Mouse (Mus musculus) ovary, postnatal 36 days (tissue): ENCODE results near the gene Nodal.
A peak's percentile ranks its signal among the peaks of the same experiment; 100 is the strongest.

Experiments used
- DNase-seq: peaks from one replicate; pipeline ENCODE4 v3.0.0; 2022; ENCODE audit warnings: low spot score, mixed read lengths

Gene Nodal

GRCm38 (mm10) chr10:61417672-61418071 lies at the start of gene Nodal:
Nodal (plus strand) TSS chr10:61417972.
- DNase-seq: no peak

GRCm38 (mm10) chr10:61369755-61370154 lies 48.0 kb upstream of the Nodal start:
- peak; percentile 47 for DNase-seq

GRCm38 (mm10) chr10:61370273-61370979 lies 47.3 kb upstream of the Nodal start:
- peak; percentile 71 for DNase-seq

GRCm38 (mm10) chr10:61371884-61372584 lies 45.7 kb upstream of the Nodal start:
- DNase-seq: no peak

- no peak for DNase-seq
Observed at GRCm38 (mm10) chr10:61372585-61372923, 45.2 kb upstream of the Nodal start.

GRCm38 (mm10) chr10:61374076-61374475 lies 43.7 kb upstream of the Nodal start:
- DNase-seq: no peak

GRCm38 (mm10) chr10:61374771-61375481 lies 42.8 kb upstream of the Nodal start:
- DNase-seq: no peak

GRCm38 (mm10) chr10:61378050-61378449 lies 39.7 kb upstream of the Nodal start:
- peak; percentile 46 for DNase-seq

GRCm38 (mm10) chr10:61378698-61379097 lies 39.1 kb upstream of the Nodal start:
- DNase-seq: no peak

GRCm38 (mm10) chr10:61379340-61380040 lies 38.3 kb upstream of the Nodal start:
- no peak for DNase-seq

- DNase-seq: no peak
Observed at GRCm38 (mm10) chr10:61380186-61380585, 37.6 kb upstream of the Nodal start.

- no peak for DNase-seq
Observed at GRCm38 (mm10) chr10:61381823-61382222, 35.9 kb upstream of the Nodal start.

- no peak for DNase-seq
Observed at GRCm38 (mm10) chr10:61382281-61382731, 35.5 kb upstream of the Nodal start.

GRCm38 (mm10) chr10:61383021-61383714 lies 34.6 kb upstream of the Nodal start, which contains the start of gene Pald1:
Pald1 (minus strand) TSS chr10:61383530.
- DNase-seq: peak; percentile 84

- no peak for DNase-seq
Observed at GRCm38 (mm10) chr10:61383715-61384047, 34.1 kb upstream of the Nodal start.

GRCm38 (mm10) chr10:61385174-61385573 lies 32.6 kb upstream of the Nodal start:
- DNase-seq: no peak

- DNase-seq: no peak
Observed at GRCm38 (mm10) chr10:61386284-61386683, 31.5 kb upstream of the Nodal start.

- DNase-seq: no peak
Observed at GRCm38 (mm10) chr10:61389020-61389419, 28.8 kb upstream of the Nodal start.

- DNase-seq: no peak
Observed at GRCm38 (mm10) chr10:61390148-61390547, 27.6 kb upstream of the Nodal start.

GRCm38 (mm10) chr10:61392584-61392983 lies 25.2 kb upstream of the Nodal start:
- no peak for DNase-seq

- no peak for DNase-seq
Observed at GRCm38 (mm10) chr10:61394476-61395136, 23.2 kb upstream of the Nodal start.
